Mouse (Mus musculus) testis, adult 2 months (tissue): ENCODE results near the gene Trmt112.

Experiments used
- CTCF ChIP-seq: fragments of 200-500 bp; IDR thresholded peaks from 2 replicates; pipeline ENCODE4 v1.5.1; 2012; ENCODE audit warnings: low read depth, mild to moderate bottlenecking, inconsistent platforms, low read length, moderate library complexity; ENCODE audit not compliant: control insufficient read depth, insufficient read depth, insufficient replicate concordance
- POLR2A ChIP-seq: fragments of 200-500 bp; IDR thresholded peaks from 2 replicates; pipeline ENCODE4 v1.6.1; 2012; ENCODE audit warnings: low read depth, mild to moderate bottlenecking, inconsistent platforms, low read length, moderate library complexity; ENCODE audit not compliant: control insufficient read depth

- TF ChIP-seq POLR2A (no peak), CTCF (peak; percentile 48; the same call in 1 of the 2 replicates)
Measured at GRCm38 (mm10) chr19:6924461-6925306, 15.2 kb downstream of the Trmt112 start.
